Mouse (Mus musculus) spleen, postnatal 36 days (tissue): ENCODE results near the gene Tfcp2l1.

ENCODE experiments used
- DNase-seq, 2 experiments: peaks; one replicate each; pipeline ENCODE4 v3.0.0; 2022; ENCODE audit warnings: low spot score in 2 of 2, mixed read lengths in 1 of 2

The Tfcp2l1 gene

DNA sequence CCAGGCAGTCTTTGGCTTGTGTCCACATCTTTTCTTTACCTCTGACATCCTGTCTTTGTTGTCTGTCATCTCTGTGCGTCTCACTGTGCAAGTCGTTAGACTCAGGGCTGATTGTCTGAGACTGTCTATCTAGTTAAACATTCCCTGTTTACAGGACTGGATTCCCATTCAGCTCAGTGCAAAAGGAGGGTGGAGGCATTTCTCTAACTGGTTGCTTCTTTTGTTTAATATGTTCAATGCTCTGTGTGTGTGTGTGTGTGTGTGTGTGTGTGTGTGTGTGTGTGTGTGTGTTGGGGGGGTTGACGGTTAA lies 23.0 kb downstream of the Tfcp2l1 start:
- no peak for DNase-seq

DNA sequence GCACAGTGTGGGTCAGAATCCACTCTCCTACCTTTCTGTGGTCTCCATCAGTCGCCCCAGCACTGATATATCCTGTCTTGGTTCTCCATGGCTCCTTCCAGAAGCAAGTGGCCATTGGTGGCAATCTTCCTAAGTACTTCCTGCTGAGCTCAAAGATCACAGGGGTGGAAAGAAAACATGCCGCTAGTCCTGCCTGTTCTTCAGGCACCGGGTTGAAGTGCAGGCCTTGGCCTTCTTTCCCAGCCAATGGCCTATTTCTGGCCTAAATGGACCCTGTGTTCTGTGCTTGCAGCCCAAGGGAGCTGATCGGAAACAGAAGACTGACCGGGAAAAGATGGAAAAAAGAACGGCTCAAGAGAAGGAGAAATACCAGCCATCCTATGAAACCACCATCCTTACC lies 31.0 kb downstream of the Tfcp2l1 start:
- no peak for DNase-seq

DNA sequence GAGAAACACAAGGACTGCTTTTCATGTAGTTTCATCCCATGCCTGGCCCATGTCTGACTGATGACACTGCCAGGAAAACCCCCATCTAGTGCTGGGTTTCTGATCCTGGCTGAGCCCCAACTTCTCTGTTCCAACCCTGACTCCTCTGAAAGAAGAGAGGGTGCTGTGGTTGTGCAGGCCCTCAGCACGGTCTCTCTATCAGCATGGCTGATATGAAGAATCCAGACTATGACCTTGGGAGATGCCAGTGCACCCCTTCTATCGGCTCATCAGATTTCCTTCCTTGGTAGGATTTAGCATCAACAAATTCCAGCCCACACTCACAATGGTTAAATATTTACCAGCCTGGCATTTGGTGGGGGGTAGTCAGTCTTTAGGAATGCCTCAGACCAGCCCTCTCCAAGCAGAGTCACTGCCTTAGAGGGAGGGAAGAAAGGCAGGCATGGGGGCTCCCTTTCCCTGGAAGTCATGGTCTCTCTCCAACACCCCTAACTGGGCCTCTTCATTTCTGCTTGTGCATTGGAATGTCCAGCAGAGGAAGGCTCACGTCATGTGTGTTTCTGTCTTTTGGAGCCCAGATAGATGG lies 33.2 kb downstream of the Tfcp2l1 start:
- no peak for DNase-seq

DNA sequence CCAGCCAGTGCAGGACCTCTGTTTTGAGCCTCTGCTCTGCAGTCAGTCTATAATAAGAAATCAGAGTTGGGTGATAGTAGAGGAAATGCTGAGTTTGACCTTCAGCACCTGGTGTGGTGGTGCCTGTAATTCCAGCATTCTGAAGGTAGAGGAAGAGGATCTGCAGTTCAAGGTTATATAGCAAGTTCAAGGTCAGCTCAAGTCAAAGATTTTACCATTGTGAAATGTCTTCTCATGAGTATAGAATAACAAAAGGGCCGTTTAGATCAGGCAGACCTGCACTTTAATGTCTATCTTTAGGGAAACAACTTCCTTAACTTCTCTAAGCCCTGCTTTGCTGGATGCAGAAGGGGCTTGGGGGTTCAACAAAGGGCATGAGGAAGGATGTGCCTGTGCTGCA lies 35.3 kb downstream of the Tfcp2l1 start:
- DNase-seq, result no peak

DNA sequence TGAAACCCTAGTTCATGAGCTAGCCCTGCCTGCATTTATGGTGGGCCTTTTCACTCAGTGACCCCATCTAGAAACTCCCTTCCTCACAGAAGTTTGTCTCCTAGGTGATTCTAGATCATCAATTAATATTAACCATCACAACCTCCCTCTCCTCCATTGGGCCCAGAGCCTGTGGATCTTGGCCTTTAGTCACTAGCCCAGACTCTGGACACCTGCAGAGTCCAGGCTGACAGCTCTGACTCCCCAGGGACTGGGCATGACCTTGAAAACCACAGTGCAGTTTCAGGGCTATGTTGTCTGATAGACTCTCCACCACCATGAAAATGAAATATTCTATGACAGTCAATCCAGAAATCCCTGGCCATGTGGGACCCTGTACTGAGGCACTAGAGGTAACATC lies 39.8 kb downstream of the Tfcp2l1 start:
- DNase-seq, result no peak

DNA sequence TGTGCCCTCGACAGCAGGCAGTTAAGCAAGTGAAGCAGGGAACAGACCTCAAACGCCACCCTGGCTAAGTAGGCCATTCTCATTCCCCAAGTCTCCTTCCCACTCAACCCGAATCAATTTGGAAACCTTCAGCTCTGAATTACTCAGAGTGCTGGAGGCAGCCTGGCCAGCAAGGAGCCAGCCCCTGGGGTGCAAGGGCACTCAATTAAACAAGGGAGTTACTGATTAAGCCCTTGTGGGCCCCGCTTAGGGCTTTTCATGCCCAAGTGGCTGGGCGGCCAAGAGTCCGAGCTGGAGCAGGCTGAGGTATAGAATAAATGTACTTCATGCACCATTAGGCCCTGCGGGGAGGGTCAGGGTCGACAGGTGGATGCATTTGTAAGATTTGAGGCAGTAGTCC lies 44.5 kb downstream of the Tfcp2l1 start:
- DNase-seq, result no peak

DNA sequence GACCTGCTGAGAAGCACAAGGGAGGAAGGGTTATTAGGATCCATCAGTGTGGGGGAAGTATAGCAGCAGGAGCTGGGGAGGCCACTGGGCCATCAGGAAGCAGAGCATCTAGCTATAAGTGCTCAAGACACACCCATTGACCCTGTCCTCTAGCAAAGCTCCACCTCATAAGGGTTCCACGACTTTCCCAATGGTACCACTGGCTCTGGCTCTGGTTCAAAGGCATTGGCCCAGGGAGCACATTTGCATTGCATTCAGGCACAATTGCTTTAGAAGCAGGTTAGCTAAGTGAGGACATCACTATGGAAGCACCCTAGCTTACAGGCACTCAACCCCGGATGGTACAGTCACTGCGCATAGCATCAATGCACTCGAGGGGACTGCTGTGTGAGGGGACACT lies 46.4 kb downstream of the Tfcp2l1 start:
- no peak for DNase-seq

DNA sequence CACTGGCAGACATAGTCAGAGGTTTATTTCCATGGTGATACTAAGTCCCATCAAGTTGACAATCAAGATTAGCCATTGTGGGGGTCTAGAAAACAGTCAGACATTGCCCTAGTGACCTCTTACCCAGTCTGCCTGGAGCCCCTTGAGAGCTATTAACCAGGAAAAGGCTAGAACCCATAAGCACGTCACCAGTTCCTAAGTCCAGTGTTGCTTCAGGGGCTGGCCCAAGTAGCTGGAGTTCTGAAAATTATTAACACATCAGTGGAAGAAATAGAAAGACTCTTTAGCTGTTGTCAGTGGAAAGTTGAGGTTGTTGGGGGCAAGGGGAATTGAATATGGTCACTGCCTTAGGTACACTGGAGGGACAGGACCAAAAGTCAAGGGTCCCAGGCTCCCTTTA lies 54.2 kb downstream of the Tfcp2l1 start:
- no peak for DNase-seq

DNA sequence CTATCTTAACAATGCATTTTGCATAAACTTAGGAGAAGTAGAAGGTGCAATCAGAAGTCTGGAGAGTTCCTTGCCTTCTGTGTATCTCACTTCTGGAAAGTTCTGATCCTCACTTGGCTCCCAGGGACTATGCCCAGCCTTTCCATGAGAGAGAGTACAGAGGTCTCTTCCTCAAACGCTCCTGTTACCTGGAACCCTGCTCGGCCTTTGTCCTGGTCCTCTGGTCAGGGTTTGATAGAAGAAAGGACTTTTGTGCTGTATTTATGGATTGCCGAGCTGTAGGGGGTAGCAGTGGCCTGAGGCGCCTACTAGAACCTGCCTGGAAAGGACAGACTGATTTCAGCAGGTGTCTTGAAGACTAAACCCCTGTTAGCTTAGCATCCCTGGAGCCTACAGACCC lies 55.9 kb downstream of the Tfcp2l1 start:
- no peak for DNase-seq

DNA sequence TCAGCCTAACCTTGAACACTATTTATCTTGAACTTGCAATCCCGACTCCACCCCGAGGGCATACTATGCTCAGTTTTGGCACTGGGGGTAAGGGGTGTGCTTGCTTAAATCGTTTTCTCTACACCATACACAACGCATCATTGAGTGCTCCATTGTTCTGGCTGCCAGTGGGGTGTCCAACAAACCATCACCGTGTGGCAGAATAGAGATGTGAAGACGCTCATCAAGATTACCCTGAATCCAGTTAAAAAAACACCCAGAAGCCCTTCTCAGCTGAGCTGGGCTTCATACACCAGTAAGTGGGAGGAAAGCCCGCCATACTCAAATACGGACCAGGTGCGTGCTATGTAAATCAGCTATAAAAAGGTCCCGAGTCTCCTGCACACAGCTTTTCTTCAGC lies 60.0 kb downstream of the Tfcp2l1 start:
- DNase-seq, result no peak

DNA sequence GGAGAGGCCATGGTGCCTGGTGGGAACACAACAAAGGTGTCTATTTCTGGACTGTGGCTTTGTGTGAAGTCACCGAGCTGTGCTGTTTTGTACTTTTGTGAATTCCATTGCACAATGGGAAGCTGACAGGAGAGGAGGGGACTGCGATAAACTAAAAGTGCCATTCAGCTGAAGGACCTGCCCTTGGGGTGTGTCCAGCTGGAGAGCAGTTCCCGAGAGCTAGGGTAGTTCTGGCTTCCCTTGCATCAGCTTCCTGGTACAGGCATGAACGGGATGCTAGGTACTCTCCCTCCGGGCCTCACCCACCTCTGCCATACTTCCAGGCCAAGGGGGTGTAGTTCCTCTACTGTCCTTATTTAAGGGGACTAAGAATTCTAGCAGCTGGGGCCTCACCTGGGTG lies 62.1 kb downstream of the Tfcp2l1 start:
- no peak for DNase-seq

DNA sequence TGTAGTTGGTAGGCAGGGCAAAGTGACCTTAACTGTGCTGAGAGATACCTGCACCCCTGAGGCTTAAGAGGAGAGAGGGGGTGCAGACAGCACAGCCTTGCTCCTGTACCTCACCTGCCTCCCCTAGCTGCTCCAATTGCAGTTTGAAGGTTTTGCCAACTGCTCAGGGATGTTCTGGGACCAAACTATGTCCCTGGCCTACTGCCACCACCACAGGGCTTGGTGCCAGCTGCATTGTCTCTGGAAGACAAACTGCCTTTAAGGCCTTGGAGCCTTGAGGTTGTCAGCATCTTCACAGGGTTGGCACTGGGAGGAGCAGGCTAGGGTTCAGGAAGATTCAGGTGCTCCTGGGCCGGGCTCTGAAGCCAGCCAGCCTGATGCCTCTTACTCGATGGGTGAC lies 66.7 kb downstream of the Tfcp2l1 start:
- DNase-seq, result no peak

DNA sequence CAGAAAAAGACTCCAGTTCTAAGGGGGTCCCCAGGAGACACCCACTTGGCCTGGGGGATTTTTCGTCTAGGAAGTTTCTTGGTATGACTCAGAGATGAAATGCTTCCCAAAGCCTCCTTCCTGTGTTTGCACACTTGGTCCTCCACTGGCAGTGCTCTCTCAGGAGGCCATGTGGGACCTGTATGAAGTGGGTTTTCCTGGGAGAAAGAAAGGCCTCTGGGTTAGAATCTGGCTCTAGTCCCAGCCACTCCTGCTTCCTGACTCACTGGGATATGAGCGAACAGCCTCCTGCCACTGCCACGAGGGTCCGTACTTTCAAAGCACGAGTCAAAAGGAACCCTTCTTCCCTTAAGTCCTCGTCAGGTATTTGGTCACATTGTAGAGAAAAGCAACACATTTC lies 70.2 kb downstream of the Tfcp2l1 start:
- no peak for DNase-seq

DNA sequence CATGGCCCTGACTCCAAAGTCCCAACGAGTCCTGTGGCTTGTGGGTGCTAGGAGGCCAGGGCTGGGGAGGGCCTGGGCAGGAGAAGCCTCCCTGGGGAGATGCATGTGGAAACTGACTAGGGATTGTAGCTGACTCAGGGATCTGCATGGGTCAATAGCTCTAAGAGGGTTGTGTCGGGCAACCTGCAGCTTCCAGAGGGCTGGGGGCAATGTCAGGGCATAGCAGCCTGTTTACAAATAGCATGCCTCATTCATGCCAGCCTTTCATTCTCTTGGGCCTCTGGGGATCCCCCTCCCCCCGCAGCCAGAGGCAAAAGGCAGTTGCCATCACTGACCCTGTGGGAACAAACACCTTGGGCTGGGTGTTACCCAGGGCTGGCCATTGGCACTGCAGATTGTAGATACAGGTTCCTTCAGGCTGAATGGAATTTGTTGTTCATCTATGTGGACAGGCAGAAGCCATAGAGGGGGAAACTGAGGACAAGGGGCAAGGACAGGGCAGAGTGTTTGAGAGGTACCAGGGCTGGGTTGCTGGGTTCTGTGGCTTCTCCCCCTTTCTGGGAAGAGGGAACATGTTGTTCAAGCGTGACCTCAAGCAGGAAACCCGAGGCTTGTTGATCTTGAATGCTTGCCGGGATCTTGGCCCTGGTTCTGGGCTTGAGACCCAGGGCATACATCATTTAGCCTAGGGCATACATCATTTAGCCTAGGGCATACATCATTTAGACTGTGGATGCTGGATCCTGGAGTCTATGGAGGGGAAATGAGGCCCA lies 71.6 kb downstream of the Tfcp2l1 start:
- no peak for DNase-seq

DNA sequence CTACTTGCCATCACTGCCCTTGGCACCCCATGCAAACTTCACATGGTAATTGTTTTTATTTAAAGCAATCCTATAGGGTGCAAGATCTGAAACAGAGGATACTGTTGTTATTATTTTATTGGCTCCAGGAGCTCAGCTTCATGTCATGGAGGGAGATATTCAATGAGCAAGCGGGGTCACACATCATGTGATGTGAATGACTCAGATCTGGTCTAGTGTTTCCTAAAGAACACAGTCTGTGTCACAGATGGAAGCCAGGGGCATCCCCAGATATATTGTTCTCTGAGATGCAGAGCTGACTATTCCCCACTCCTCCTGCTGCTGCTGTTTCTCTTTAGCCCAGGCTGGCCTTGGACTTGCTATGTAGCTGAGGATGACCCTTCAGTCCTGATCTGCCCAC lies 72.2 kb downstream of the Tfcp2l1 start:
- no peak for DNase-seq

DNA sequence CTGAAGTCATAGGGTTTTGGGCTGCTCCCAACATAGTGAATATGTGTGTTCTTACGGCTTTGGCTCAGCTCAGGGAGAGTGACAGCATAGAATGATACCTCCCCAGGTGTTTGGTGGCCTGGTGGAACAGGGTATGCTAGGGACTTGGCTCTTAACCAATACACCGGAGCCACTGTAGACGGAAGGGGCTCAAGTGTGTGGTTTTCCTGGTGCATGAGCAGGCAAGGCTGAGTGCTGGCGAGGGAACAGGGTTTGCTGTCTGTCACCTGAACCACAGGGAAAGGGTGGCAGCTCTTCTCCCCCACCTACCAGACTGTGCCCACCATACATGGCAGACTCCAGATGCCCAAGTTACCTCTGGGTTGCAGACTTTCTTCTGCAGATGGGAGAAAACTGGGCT lies 83.9 kb downstream of the Tfcp2l1 start:
- DNase-seq, result no peak

DNA sequence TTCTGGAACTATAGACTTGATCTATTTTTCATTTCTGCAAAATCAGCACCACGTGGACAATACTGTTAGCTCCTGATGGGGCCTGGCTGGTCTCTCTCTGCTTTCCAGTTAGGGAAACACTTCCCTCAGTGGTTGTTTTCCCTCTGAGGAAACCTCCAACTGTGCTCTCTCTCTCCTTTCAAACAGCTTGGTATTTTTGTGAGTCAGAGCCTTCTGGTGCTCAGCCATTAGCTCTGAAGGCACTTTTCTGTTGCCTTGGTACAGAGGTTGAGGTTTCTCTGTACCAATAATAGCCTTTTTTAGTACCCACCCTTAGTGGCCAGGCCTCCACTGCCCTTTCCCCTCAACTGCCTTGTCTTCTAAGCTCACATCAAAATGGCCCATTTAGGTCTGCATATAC lies 88.5 kb downstream of the Tfcp2l1 start:
- DNase-seq, result no peak

DNA sequence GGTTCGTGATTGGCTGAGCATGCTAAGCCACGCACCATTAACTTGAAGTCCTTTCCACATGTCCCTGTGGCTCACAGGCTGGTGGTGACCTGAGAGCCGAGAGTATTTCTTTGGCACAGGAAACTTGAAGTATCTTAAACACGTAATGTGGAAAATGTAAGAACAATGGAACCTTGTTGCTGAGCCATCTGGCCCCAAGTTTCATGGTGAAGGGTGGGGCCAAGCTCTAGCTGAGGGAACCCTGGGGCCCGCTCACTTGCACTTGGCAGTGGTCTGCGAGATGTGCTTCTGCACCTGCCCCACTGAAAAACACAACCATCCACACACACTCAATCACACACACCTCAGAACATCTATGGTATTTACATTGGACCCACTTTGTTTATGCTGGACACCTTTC lies 90.3 kb downstream of the Tfcp2l1 start:
- DNase-seq, result no peak

DNA sequence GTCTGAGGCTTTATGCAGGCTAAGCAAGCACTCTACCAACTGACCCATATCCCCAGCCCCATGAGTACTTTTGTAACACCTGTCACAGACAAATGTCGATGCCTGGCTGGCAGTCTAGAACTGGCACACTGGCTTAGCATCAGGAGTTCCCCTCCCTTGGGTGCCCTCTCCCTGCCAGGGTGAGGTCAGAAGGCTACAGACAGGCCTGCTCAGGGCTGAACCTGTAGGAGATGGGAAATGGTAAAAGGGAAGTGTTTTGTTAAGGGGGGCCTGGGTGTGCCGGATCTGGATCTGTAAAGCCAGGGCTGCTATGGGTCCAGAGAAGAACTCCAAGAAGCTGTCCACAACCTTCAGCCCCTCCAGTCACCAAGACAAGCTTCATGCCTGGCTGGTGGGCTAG lies 92.0 kb downstream of the Tfcp2l1 start:
- no peak for DNase-seq

DNA sequence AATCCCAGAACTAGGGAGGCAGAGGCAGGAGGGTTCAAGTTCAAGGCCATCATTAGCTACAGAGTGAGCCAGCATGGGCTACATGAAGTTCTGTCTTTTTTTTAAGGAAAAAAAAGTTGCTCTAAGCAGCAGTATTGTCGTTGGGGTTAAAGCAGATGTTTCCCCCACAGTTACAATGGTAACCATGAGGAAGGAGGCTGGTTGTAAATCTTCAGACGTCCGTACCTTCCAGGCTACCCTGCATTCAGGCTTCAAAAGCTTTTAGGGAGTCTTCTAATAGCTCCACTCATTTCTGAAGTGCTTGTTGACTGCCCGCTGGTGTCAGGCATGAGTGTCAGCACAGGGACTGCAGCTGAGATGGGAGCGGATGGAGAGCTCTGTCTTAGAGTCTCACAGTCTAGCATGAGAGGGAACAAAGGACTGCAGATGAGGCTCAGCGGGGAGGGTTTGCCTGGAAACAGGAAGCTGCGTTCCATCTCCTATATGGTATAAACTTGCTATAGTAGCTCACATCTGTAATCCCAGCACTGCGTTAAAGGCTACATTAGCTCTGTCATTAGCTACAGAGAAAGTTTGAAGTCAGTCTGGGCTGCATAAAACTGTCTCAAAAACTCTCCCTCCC lies 92.8 kb downstream of the Tfcp2l1 start:
- no peak for DNase-seq

DNA sequence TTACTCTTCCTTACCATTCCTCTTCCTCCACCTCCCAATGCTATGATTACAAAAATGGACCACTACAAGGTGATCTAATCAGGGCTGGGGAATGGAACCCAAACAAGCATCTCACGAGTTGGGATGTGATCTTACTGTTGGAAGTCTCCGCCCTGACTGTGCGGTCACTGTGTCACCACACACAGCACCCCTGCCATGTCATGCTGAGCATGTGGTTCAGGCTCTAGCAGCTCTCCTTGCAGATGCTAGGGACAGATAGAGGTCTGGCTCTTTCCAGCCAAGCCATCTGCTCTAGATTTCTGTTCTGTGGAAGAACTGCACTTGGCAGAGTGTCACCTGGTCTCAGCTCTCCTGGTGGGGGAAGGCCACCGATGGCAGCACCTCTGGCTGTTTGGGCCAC lies 99.3 kb downstream of the Tfcp2l1 start:
- DNase-seq, result no peak

DNA sequence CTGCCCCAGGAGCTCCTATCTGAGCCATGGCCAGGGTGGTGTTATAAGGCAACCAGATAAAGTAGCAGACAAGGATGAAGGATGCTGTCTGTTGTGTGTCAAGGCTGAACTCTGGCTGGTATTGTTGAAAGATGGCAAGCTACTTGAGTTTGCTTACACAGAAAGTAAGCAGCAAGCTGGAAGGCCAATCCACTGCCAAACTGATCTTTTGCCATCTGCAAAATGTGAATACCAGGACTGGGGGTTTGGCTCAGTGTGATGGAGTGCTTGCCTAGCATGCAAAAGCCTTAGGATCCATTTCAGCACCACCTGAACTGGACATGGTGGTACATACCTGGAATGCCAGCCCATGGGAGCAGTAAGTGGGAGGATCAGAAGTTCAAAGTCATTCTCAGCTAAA lies 101.1 kb downstream of the Tfcp2l1 start:
- DNase-seq, result no peak
